Mouse (Mus musculus) lung, postnatal 25 days (tissue): ENCODE results near the gene Tbc1d22a.
A peak's percentile ranks its signal among the peaks of the same experiment; 100 is the strongest.

ENCODE experiments used
- DNase-seq: peaks from one replicate; pipeline ENCODE4 v3.0.0; 2022; ENCODE audit warnings: low spot score

Tbc1d22a gene

DNA sequence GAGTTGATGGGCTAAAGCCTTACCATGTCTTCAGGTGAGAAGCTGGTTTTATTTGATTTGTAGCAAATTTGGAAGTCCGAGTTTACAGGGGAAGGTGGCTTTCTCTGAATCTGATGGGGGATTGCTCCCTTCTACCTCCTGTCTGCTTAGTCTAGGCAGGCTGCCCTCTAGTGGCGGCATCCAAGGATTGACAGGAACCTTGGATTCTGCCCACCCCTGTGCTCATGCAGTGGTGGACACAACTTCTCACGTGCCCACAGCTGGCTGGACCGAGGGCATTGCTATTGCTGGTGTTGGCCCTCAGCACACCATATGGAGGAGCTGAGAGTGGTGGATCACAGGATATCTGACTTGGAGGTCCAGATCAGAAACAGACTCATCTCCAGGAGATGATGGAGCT lies 22.0 kb downstream of the Tbc1d22a start:
- peak; percentile 38 for DNase-seq

- no peak for DNase-seq
These were observed 23.8 kb downstream of the Tbc1d22a start for GRCm38 (mm10) chr15:86238076-86238475.

GRCm38 (mm10) chr15:86239068-86239467 lies 24.8 kb downstream of the Tbc1d22a start:
- DNase-seq = no peak

DNA sequence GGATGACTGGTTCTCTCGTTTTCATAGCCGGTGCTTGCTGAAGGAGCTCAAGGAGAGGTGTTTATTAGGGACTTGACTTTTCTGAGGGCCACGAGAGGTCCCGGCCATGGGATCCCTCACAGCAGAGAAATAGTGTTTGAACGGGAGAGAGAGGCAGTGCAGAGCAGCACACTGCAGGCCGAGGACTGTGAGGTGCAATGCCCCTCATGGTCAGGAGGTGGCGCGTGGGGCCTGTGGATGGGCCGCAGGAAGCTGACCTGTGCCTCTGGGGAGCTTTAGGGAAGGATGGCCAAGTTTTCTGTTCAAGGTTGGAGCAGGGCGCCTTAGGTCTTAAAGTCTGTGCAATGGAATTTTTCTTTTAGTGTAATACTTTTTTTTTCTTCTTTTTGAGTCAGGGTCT lies 25.5 kb downstream of the Tbc1d22a start:
- peak; percentile 41 for DNase-seq

GRCm38 (mm10) chr15:86243708-86244107 lies 29.4 kb downstream of the Tbc1d22a start:
- peak; percentile 61 for DNase-seq

DNA sequence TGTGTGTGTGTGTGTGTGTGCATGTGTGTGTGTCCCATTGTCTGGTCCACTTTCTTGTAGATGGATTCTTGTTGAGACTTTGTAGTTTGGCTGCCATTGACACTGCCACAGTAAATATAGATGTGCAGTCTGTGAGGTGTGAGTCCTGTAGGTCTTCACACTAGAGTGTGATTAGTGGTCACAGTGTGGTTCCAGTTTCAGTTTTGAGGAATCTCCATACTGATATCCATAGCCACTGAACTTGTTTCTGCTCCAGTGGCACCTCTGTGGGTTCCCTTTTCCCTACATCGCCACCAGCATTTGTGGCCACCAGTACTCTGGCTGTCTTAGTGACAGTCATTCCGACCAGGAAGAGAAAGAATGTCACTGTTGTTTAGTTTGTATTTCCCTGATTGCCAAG lies 30.1 kb downstream of the Tbc1d22a start:
- no peak for DNase-seq

DNA sequence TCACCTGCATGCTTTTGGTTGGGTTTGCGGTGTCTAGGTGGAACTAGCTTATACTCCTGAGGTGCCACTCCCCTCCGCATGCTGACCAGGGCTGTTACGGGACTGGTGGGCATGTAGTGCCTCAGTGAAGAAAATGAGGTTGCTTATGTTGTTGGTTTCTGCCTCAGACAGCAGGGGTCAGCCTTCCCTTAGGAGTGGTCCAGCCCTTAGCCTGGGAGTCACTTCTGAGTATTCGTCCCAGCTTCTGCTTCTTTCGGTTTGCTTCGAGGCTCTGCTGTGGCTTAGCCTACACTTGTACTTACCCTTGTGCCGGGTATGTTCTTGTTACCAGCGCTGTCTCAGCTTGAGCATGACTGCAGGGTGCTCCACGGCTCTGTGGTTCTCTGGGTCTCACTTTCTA lies 36.0 kb downstream of the Tbc1d22a start:
- peak; percentile 22 for DNase-seq

- no peak for DNase-seq
These were observed 37.9 kb downstream of the Tbc1d22a start for GRCm38 (mm10) chr15:86252130-86252529.

- DNase-seq = no peak
These were observed 38.4 kb downstream of the Tbc1d22a start for GRCm38 (mm10) chr15:86252684-86253083.

GRCm38 (mm10) chr15:86253411-86253810 lies 39.2 kb downstream of the Tbc1d22a start:
- DNase-seq = no peak

DNA sequence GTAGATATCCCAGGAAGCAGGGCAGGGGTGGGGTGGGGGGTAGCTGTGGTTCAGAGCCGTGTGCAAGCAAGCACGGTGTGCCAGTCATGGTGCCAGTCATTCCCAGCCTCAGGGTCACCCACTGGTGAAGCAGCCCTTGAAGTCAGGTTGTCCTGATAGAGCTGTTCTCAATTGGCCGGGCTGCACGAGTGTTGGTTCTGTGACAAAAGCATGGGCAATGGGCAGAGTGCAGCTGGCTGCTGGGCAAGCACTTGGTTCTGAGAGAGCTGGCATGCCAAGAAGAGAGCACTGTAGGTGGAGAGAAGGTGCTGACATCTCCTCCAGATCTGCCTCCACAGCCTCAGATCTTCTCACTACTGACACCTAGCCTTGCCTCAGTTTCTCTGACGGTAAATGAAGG lies 41.9 kb downstream of the Tbc1d22a start:
- no peak for DNase-seq

GRCm38 (mm10) chr15:86256728-86257179 lies 42.5 kb downstream of the Tbc1d22a start:
- no peak for DNase-seq

GRCm38 (mm10) chr15:86257916-86258685 lies 43.8 kb downstream of the Tbc1d22a start:
- DNase-seq = no peak

DNA sequence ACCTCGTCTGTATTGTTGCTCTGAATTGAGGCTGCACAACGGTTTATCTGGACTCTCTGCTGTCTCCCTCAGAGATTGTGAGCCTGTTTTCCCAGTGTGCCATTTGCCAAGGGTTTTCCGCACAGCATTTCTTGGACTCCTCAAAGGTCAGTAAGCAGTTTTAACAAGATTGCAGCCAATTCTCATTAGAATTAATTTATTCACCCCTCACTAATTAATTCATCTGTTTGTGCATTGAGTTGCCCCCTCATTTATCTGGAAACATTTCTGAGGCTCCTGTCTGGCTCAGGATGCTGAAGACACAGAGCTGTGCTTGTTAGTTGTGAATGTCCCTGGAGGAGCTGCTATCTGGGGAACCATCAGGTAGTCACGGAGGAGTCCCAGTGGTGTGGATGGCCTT lies 45.0 kb downstream of the Tbc1d22a start:
- no peak for DNase-seq

GRCm38 (mm10) chr15:86260111-86260510 lies 45.9 kb downstream of the Tbc1d22a start:
- DNase-seq = no peak

DNA sequence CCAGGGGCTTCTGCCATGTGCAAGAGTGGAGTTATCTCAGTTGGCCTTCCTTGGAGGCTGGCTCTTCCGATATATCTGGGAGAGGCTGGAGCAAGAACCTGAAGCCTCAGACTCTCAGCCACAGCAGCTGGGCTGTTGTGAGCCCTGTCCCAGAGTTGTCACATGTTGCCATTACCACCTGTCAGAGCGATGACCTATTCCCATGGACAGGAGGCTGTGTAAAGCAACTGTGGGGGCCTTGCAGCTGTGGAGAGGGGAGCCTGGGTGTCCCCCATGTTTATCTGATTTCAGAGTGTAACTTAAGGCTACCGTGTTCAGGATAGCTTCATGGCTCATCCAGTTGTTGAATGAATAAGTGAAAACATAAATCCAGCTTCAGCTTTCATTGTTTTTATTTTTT lies 50.1 kb downstream of the Tbc1d22a start:
- no peak for DNase-seq

DNA sequence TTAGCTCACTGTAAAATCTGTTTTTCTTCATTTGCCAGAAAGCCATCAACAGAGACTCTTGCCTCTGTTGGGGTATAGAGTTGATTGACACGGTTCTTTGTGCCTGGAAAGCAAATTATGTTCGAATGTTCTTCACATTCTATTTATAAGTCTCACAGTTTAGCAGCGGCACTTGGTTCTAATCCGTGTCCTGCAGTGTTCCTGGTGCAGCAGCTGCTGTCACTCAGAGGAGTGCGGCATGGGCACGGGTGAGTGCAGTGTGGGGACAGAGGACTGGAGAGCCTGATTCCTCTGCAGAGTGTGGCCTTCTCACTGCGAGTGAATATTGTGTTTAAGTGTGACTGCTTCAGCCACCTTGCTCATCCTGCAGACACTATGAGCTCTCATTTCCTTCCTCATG lies 50.5 kb downstream of the Tbc1d22a start:
- DNase-seq = no peak

GRCm38 (mm10) chr15:86266975-86267374 lies 52.7 kb downstream of the Tbc1d22a start:
- no peak for DNase-seq

- no peak for DNase-seq
These were observed 54.3 kb downstream of the Tbc1d22a start for GRCm38 (mm10) chr15:86268526-86268925.

DNA sequence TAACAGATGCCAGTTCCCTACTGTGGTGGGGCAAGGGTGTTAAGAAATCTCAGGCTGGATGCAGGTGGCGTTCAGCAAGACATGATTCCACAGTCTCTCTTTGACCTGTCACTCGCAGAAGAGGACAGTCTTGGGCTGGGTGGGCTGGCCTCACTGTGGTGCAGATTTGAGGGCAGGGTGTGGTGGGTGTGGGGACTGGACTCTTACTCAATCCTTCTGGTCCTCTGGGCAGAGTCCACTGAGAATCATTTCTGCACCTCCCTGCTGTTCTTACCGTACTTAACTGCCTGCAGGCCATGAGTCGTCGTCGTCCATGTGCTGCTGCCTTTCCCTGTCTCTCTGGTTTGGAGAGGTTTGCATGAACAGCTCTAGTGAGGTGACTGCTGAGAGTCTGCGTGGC lies 61.5 kb downstream of the Tbc1d22a start:
- DNase-seq = no peak

- no peak for DNase-seq
These were observed 62.4 kb downstream of the Tbc1d22a start for GRCm38 (mm10) chr15:86276538-86277264.

GRCm38 (mm10) chr15:86277428-86277827 lies 63.2 kb downstream of the Tbc1d22a start:
- peak; percentile 18 for DNase-seq
